Mouse (Mus musculus) embryonic facial prominence, embryonic 13.5 days (tissue): Measurements from ENCODE around the gene Vil1. TPM values are rescaled to one million over a fixed set of nuclear protein-coding genes. Genes with fewer than 3 reads are reported as not detected.

Experiments
- ATAC-seq: fragments of 200-750 bp; cut with Nextera tagmentation; 2 replicates; pipeline ENCODE4 v1.8.0; 2017; ENCODE audit warnings: low read depth; ENCODE audit not compliant: insufficient number of reproducible peaks, insufficient read depth, low FRiP score, low TSS enrichment
- H3K27ac ChIP-seq: fragments of 300-500 bp; sonication (generic); 2 replicates; pipeline ENCODE4 v1.5.1; 2015; ENCODE audit warnings: moderate library complexity, mild to moderate bottlenecking, inconsistent platforms
- H3K27me3 ChIP-seq: fragments of 300-500 bp; sonication (generic); 2 replicates; pipeline ENCODE4 v1.6.1; 2015; ENCODE audit warnings: mild to moderate bottlenecking, inconsistent platforms
- H3K36me3 ChIP-seq: fragments of 300-500 bp; sonication (generic); 2 replicates; pipeline ENCODE4 v1.6.1; 2015; ENCODE audit warnings: mild to moderate bottlenecking, inconsistent platforms
- H3K4me1 ChIP-seq: fragments of 300-500 bp; sonication (generic); 2 replicates; pipeline ENCODE4 v1.6.1; 2015; ENCODE audit warnings: inconsistent platforms
- H3K4me2 ChIP-seq: fragments of 300-500 bp; sonication (generic); 2 replicates; pipeline ENCODE4 v1.6.1; 2015; ENCODE audit warnings: moderate library complexity, mild to moderate bottlenecking, inconsistent platforms
- H3K4me3 ChIP-seq: fragments of 300-500 bp; sonication (generic); 2 replicates; pipeline ENCODE4 v1.5.1; 2015; ENCODE audit warnings: mild to moderate bottlenecking, inconsistent platforms
- H3K9ac ChIP-seq: fragments of 300-500 bp; sonication (generic); 2 replicates; pipeline ENCODE4 v1.6.1; 2015; ENCODE audit warnings: mild to moderate bottlenecking, inconsistent platforms
- H3K9me3 ChIP-seq: fragments of 300-500 bp; sonication (generic); 2 replicates; pipeline ENCODE4 v1.6.1; 2016; ENCODE audit warnings: inconsistent platforms
- WGBS: fragments of 180-500 bp; shearing (Covaris S2); methylation state at CpG from one replicate; pipeline ENCODE4 v1.1.7; 2015; ENCODE audit warnings: mixed read lengths; 5-methylcytosine and 5-hydroxymethylcytosine counted together
- polyA plus RNA-seq: library from polyadenylated mRNA; unstranded; fragments of >200 nt; fragmentation: Nextera tagmentation; extraction: Ambion mirVana; gene quantifications from 2 replicates; pipeline ENCODE4 v1.2.1, GENCODE M21; 2015

Vil1 gene
- polyA plus RNA-seq, 1 experiment from 2014 or later = 0.20 TPM

DNA sequence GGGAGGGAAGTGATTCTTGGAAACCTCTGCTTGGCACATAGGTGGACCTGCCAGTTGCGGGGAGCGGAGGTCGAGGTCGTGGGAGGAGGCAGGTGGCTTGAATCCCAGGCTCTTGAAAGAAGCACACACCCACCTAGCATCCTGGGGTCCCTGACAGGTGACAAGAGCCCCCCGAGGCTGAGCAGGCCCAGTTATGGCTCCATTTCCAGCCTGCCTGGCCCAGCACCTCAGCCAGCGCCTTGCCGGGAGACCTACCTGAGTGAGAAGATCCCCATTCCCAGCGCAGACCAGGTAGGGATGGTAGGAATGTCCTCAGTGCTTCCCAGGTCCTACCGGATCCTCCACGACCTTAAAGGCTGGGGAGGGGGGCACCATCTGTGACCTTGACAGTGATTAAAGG lies 33.6 kb upstream of the Vil1 start:
- H3K4me3 ChIP-seq = no peak overlapping the region
- no peak overlapping the region for H3K9ac ChIP-seq
- no peak for ATAC-seq
- no peak overlapping the region for H3K4me2 ChIP-seq
- peaks cover 6% of the 10 kb centered on the region for H3K4me1 ChIP-seq
- no peaks in the 10 kb centered on the region for H3K36me3 ChIP-seq
- no peak overlapping the region for H3K27ac ChIP-seq
- 79% methylated on average over 10 of the region's 10 CpGs for WGBS
- no peaks in the 10 kb centered on the region for H3K9me3 ChIP-seq
- no peaks in the 10 kb centered on the region for H3K27me3 ChIP-seq

DNA sequence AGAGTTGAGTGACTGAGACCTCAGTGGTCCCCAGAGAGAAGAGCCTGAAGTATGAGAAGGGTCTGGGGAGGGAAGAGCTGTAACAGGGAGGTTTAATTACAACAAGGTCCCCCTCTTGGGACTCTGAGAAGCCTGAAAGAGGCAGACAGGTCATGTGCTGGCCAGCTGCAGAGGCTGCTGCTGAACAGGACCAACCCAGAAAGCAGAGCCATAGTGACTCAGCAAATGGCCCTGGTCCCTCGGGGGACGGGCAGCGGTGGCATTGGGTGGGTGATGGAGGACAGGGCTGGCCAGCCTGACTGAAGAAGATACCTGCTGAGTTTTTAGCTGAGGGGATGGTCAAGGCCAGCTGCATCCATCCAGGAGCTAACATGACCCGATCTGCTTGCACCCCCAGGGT lies 32.8 kb upstream of the Vil1 start:
- Histone ChIP-seq H3K9me3 (no peaks in the 10 kb centered on the region), H3K36me3 (no peaks in the 10 kb centered on the region), H3K4me2 (no peak overlapping the region), H3K4me3 (no peak overlapping the region), H3K4me1 (peaks cover 6% of the 10 kb centered on the region), H3K9ac (no peak overlapping the region), H3K27me3 (no peaks in the 10 kb centered on the region), H3K27ac (no peak overlapping the region)
- WGBS = 76% methylated on average over 4 of the region's 4 CpGs
- no peak for ATAC-seq

DNA sequence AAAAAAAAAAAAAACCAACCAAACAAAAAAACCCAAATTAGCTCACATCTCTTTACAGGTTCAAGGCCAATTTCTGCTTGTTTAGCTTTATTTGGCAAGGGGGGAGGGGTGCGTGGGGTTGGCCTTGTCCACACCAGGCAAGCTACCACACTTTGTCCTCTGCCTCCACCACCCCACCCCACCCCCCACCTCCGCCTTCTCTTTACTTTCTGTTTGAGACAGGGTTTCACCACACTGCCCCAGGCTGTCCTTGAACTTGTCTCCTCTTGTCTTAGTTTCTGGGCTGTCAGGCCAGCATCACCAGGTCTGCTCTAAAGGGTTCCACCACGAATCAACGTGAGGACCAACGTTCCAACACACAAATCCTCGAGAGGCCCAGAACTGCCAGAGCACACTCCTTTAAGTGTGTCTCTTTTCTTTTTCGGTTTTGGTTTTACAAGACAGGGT lies 30.1 kb upstream of the Vil1 start:
- Histone ChIP-seq H3K4me3 (no peak overlapping the region), H3K36me3 (no peaks in the 10 kb centered on the region), H3K4me2 (no peak overlapping the region), H3K27ac (no peak overlapping the region), H3K9ac (no peak overlapping the region), H3K9me3 (no peaks in the 10 kb centered on the region), H3K4me1 (peaks cover 6% of the 10 kb centered on the region), H3K27me3 (no peaks in the 10 kb centered on the region)
- ATAC-seq = no peak
- WGBS = 75% methylated on average over 7 of the region's 7 CpGs

DNA sequence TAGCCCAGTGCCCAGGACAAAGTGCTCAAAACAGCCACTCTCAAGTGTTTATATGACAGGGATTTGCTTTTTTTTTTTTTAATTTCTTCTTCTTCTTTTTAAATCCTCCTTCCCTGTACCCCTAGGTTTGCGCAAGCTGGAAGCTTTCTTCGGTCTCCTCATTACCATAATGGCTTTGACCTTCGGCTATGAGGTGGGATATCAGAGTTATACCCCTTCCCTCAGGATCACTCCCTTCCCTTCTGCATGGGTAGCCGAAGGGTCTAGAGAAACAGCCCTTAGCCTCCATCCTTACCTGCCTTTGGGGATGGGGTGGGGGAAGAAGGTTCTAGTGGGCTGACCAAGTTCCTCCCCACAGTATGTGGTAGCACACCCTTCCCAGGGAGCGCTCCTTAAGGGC lies 28.7 kb upstream of the Vil1 start:
- Histone ChIP-seq H3K4me1 (peaks cover 6% of the 10 kb centered on the region), H3K9me3 (no peaks in the 10 kb centered on the region), H3K27me3 (no peaks in the 10 kb centered on the region), H3K4me3 (no peak overlapping the region), H3K9ac (no peak overlapping the region), H3K4me2 (no peak overlapping the region), H3K36me3 (no peaks in the 10 kb centered on the region), H3K27ac (no peak overlapping the region)
- whole genome bisulfite sequencing = 80% methylated on average over 5 of the region's 5 CpGs
- ATAC-seq = no peak

DNA sequence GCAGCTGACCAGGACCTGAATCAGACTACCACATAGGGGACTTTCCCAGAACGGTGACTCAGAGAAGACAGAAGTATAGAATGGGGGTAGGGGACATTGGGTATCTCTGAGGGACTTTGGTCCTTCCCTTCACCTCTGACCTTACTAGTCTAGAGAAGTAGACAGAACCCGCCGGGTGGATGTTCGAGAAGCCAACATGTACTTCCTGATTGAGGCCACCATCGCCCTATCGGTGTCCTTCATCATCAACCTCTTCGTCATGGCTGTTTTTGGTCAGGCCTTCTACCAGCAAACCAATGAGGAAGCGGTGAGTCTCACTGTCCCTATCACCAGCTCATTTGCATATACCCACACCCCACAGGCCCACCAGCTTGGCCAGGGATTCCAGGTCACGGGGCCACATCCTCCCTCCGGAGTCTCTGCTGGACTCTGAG lies 27.6 kb upstream of the Vil1 start:
- H3K9me3 ChIP-seq = no peaks in the 10 kb centered on the region
- no peak for ATAC-seq
- H3K36me3 ChIP-seq = no peaks in the 10 kb centered on the region
- WGBS = 87% methylated on average over 10 of the region's 10 CpGs
- H3K9ac ChIP-seq = no peak overlapping the region
- no peak overlapping the region for H3K4me2 ChIP-seq
- no peak overlapping the region for H3K27ac ChIP-seq
- no peaks in the 10 kb centered on the region for H3K27me3 ChIP-seq
- 0 out of 2 replicates have a peak, but pooled peaks cover 2% of the 10 kb centered on the region for H3K4me1 ChIP-seq
- H3K4me3 ChIP-seq = no peak overlapping the region

DNA sequence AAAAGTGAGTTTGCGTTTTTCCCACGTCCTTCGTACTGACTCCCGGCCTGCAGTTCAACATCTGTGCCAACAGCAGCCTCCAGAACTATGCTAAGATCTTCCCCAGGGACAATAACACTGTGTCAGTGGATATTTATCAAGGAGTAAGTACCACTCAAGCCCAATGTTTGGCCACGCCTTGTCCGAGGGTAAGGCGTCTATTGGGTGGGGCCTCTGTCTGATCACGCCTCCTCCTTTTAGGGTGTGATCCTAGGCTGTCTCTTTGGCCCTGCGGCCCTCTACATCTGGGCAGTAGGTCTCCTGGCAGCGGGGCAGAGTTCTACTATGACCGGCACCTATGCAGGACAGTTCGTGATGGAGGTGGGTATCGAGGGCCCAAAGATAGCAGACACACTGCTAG lies 25.8 kb upstream of the Vil1 start:
- Histone ChIP-seq H3K9ac (no peak overlapping the region), H3K4me1 (peaks cover 15% of the 10 kb centered on the region), H3K9me3 (no peaks in the 10 kb centered on the region), H3K27ac (no peak overlapping the region), H3K36me3 (no peaks in the 10 kb centered on the region), H3K27me3 (no peaks in the 10 kb centered on the region), H3K4me3 (no peak overlapping the region), H3K4me2 (no peak overlapping the region)
- no peak for ATAC-seq
- 87% methylated on average over 13 of the region's 13 CpGs for WGBS

DNA sequence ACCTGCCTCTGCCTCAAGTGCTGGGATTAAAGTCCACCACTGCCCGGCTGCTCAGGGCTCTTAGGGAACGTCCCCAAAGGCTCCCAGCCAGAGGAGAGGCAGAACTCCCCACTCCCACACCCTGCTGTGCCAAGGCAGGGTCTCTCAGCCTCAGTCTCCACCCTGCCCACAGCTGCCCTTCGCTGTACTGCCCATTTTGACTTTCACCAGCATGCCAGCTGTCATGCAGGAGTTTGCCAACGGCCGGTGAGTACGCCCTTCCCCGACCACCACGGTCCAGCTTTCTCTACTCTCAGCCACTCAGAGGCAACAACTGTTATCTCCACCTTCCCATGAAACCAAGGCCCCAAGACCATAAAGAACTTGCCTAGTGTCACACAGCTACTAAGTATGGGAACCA lies 24.7 kb upstream of the Vil1 start:
- no peak for ATAC-seq
- H3K36me3 ChIP-seq = no peaks in the 10 kb centered on the region
- 89% methylated on average over 8 of the region's 8 CpGs for WGBS
- peaks cover 22% of the 10 kb centered on the region for H3K4me1 ChIP-seq
- no peaks in the 10 kb centered on the region for H3K27me3 ChIP-seq
- H3K4me2 ChIP-seq = no peak overlapping the region
- H3K27ac ChIP-seq = no peak overlapping the region
- no peaks in the 10 kb centered on the region for H3K9me3 ChIP-seq
- H3K4me3 ChIP-seq = no peak overlapping the region
- H3K9ac ChIP-seq = no peak overlapping the region

DNA sequence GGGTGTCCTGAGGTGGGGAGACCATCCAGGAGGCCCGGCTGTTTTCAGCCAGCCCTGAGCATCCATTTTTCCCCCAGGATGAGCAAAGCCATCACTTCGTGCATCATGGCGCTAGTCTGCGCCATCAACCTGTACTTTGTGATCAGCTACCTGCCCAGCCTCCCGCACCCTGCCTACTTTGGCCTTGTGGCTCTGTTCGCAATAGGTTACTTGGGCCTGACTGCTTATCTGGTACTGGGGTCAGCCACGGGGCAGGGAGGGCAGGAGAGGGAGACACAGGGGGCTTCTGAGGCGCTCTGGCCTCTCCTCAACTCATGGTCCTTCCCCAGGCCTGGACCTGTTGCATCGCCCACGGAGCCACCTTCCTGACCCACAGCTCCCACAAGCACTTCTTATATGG lies 24.1 kb upstream of the Vil1 start:
- H3K27ac ChIP-seq = no peak overlapping the region
- no peaks in the 10 kb centered on the region for H3K9me3 ChIP-seq
- no peaks in the 10 kb centered on the region for H3K27me3 ChIP-seq
- no peaks in the 10 kb centered on the region for H3K36me3 ChIP-seq
- no peak overlapping the region for H3K4me3 ChIP-seq
- no peak for ATAC-seq
- H3K9ac ChIP-seq = 0 out of 2 replicates have a peak overlapping the region, but pooled peaks have one; percentile 3
- H3K4me1 ChIP-seq = peaks cover 27% of the 10 kb centered on the region
- H3K4me2 ChIP-seq = no peak overlapping the region
- 94% methylated on average over 10 of the region's 10 CpGs for WGBS

DNA sequence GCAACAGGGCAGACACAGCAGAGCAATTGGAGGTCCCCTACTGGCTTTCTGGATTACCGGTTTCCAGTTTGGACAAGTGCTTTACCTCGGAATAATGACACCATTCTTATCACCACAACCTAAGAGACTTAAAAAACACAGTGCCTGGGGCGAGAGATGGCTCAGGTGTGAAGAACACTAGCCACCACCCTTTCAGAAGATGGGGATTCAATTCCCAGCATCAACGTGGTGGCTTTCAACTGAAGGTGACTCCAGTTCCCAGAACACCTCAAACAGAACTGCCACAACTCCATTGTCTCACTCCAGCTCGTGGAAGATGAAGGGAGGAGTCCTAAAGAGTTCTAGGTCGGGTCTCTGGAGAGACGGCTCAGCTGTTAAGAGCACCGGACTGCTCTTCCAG lies 23.6 kb upstream of the Vil1 start:
- Histone ChIP-seq H3K27ac (no peak overlapping the region), H3K4me2 (no peak overlapping the region), H3K4me3 (no peak overlapping the region), H3K9ac (no peak overlapping the region), H3K4me1 (peaks cover 32% of the 10 kb centered on the region), H3K27me3 (no peaks in the 10 kb centered on the region), H3K9me3 (no peaks in the 10 kb centered on the region), H3K36me3 (no peaks in the 10 kb centered on the region)
- no peak for ATAC-seq
- WGBS = 86% methylated on average over 8 of the region's 8 CpGs

DNA sequence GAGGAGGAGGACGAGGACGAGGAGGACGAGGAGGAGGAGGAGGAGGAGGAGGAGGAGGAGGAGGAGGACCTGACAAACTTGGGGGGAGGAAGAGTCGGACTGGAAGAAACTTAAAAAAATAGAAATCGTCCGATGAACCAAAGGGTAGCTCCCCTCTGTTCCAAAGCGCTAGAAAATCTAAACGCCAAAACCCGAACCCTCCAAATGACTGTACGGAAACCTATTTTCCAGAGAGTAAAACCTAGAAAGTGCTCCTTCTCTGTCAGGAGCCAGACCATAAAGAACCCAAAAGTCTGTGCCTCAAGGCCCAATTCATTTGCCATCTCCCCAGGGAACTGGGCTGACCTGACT lies 22.8 kb upstream of the Vil1 start:
- ATAC-seq = no peak
- Histone ChIP-seq H3K4me3 (peak overlapping the region; percentile 57), H3K4me2 (peak overlapping the region; percentile 72), H3K9ac (peak overlapping the region; percentile 78), H3K9me3 (no peaks in the 10 kb centered on the region), H3K36me3 (no peaks in the 10 kb centered on the region), H3K27ac (peak overlapping the region; percentile 98), H3K4me1 (peaks cover 38% of the 10 kb centered on the region), H3K27me3 (no peaks in the 10 kb centered on the region)
- WGBS = 45% methylated on average over 7 of the region's 10 CpGs

DNA sequence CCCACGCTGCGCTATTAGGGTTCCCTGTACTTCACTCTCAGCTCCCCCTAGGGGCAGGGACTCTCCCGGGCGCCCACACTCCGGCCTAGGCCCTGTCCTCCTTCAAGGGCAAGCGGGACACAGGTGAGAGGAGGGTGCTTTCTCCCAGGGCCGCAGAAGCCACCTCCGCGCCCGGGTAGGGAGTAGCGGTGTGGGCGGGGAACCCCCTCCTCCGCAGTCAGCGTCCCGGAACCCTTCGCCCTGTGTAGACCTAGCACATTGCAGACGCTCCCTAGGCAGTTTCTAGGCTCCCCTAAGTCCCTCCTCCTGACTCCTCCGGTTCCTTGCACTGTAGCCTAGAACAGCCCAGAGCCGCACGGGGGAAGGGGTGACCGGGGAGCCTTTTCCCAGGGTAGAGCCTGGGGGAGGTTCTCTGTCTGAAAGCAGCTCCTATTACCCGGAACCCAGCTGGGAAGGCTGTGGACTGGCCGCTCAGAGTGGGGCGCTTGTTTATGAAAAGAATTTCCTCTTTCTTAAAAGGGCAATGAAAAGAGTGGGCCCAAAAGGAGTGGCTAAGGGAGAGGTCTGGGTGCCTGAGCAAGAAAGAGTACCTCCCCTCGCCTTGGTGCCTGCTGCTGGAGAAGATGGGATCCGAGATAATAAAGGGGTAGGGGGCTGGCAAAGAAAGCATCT lies 22.3 kb upstream of the Vil1 start:
- under 1% methylated on average over 26 of the region's 26 CpGs for WGBS
- no peaks in the 10 kb centered on the region for H3K9me3 ChIP-seq
- H3K9ac ChIP-seq = peak overlapping the region; percentile 78
- H3K27me3 ChIP-seq = no peaks in the 10 kb centered on the region
- H3K27ac ChIP-seq = peak overlapping the region; percentile 98
- ATAC-seq = peak; percentile 87
- H3K4me3 ChIP-seq = peak overlapping the region; percentile 57
- H3K36me3 ChIP-seq = no peaks in the 10 kb centered on the region
- H3K4me2 ChIP-seq = peak overlapping the region; percentile 72
- peaks cover 38% of the 10 kb centered on the region for H3K4me1 ChIP-seq

DNA sequence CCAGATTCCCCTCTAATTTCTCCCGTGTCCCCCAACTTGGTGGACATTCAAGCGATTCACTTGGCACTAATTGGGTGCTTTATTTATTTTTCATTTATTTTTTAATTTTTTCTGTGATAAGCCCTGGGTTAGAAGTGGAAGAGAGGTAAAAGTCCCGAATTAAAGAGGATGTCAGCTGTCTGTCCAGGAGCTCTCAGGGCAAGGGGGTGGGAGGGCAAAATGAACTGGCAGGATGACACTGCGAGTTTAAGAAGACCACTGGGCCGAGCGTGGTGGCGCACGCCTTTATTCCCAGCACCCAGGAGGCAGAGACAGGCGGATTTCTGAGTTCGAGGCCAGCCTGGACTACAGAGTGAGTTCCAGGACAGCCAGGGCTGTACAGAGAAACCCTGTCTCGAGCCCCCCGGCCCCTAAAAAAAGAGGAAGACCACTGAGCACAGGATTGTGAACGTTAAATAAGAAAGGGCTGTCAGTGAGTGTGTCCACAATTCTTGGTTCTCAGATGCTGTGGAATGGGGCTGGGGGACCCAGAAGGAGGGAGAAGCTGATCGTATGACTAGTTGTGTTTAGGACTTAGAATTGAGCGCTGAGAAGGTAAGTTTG lies 21.7 kb upstream of the Vil1 start:
- peak overlapping the region; percentile 72 for H3K4me2 ChIP-seq
- ATAC-seq = no peak
- WGBS = 55% methylated on average over 15 of the region's 15 CpGs
- H3K27me3 ChIP-seq = no peaks in the 10 kb centered on the region
- no peaks in the 10 kb centered on the region for H3K36me3 ChIP-seq
- peak overlapping the region; percentile 98 for H3K27ac ChIP-seq
- peaks cover 39% of the 10 kb centered on the region for H3K4me1 ChIP-seq
- peak overlapping the region; percentile 57 for H3K4me3 ChIP-seq
- no peaks in the 10 kb centered on the region for H3K9me3 ChIP-seq
- peak overlapping the region; percentile 78; the same call in 1 of the 2 replicates for H3K9ac ChIP-seq
